Mouse (Mus musculus) lung, postnatal 0 days (tissue): ENCODE measurements at regions not wholly inside any gene's neighbourhood (a gene's known extent, or its start where the extent isn't known, plus 50 kb on each side); places are given as distances from the start of the nearest gene placed in this dataset.
A peak's percentile ranks its signal among the peaks of the same experiment; 100 is the strongest.

Experiments used
- ATAC-seq: fragments of 200-750 bp; cut with Nextera tagmentation; 2 replicates; pipeline ENCODE4 v1.8.0; 2017; ENCODE audit warnings: moderate library complexity
- DNase-seq: peaks from one replicate; pipeline ENCODE4 v3.0.0-alpha.2; 2016; ENCODE audit warnings: low spot score
- H3K27ac ChIP-seq: fragments of 300-500 bp; sonication (generic); 2 replicates; pipeline ENCODE4 v1.5.1; 2014; ENCODE audit warnings: antibody characterized with exemption, mild to moderate bottlenecking, low read length, mixed read lengths
- H3K27me3 ChIP-seq: fragments of 300-500 bp; sonication (generic); replicated peaks from 2 replicates; pipeline ENCODE4 v1.6.1; 2014; ENCODE audit warnings: low read length, mixed read lengths; ENCODE audit not compliant: insufficient read depth
- H3K36me3 ChIP-seq: fragments of 300-500 bp; sonication (generic); 2 replicates; pipeline ENCODE4 v1.6.1; 2014; ENCODE audit warnings: low read length, mixed read lengths; ENCODE audit not compliant: insufficient read depth
- H3K4me1 ChIP-seq: fragments of 300-500 bp; sonication (generic); 2 replicates; pipeline ENCODE4 v1.6.1; 2014; ENCODE audit warnings: antibody characterized with exemption, low read depth, low read length, mixed read lengths; ENCODE audit not compliant: insufficient read depth
- H3K4me2 ChIP-seq: fragments of 300-500 bp; sonication (generic); replicated peaks from 2 replicates; pipeline ENCODE4 v1.6.1; 2014; ENCODE audit warnings: low read depth, mild to moderate bottlenecking, low read length, moderate library complexity, mixed read lengths
- H3K4me3 ChIP-seq: fragments of 300-500 bp; sonication (generic); 2 replicates; pipeline ENCODE4 v1.5.1; 2014; ENCODE audit warnings: low read depth, low read length
- H3K9ac ChIP-seq: fragments of 300-500 bp; sonication (generic); replicated peaks from 2 replicates; pipeline ENCODE4 v1.6.1; 2014; ENCODE audit warnings: low read depth, mild to moderate bottlenecking
- H3K9me3 ChIP-seq: fragments of 300-500 bp; sonication (generic); 2 replicates; pipeline ENCODE4 v1.6.1; 2016; ENCODE audit warnings: low read length, mixed read lengths
- CTCF ChIP-seq: IDR thresholded peaks from 2 replicates; pipeline ENCODE4 v1.5.1; 2016; ENCODE audit warnings: antibody characterized with exemption, mild to moderate bottlenecking
- EP300 ChIP-seq: IDR thresholded peaks from 2 replicates; pipeline ENCODE4 v1.6.1; 2016; ENCODE audit warnings: antibody characterized with exemption, mild to moderate bottlenecking, control low read depth
- WGBS: fragments of 180-500 bp; shearing (Covaris S2); extraction: QIAGEN DNeasy Blood & Tissue Kit; methylation state at CpG from one replicate; pipeline ENCODE4 v1.1.7; 2014; 5-methylcytosine and 5-hydroxymethylcytosine counted together

DNA sequence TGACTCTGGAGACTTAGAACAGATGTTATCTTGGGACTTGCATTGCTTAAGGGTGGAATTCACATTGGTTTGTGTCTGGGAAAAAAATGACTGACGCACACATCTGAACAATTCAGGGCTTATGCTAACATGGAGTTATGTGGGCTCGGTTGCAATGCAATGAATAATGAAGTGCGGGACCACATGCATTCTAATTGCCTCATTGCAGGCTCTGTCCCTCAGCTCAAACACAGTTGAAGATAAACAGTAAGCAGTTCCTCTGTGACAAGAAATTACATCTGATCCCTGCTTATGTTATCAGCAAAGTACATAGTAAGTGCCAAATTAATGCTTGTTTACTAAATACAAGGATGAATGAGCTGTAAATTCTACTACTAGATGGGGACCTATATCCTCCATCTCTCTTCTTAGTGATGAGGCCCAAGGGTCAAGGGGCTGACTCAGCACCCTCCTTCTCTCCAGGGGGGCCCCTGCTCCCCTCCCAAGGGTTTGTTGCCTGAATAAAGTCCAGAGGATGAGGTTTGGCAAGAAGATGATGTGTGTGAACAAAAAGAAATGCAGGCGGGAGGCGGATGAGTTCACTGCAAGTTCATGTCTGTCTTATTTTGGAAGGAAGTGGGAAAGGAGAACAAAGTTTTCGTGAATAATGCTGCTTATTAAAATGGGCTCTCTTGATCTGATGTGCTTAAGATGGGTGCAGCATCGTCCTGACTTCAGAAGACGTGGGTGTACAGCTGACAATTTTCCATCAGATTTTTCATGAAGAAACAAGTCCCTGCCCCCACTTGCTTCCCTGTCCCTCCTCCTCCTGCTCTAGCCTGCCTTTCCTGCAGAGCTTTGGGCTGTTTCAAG lies 533.1 kb downstream of the Shisa9 start:
- Histone ChIP-seq H3K27ac (no peak overlapping the region), H3K9me3 (no peaks in the 10 kb centered on the region), H3K36me3 (no peaks in the 10 kb centered on the region), H3K9ac (no peak overlapping the region), H3K4me1 (no peaks in the 10 kb centered on the region), H3K4me2 (no peak overlapping the region), H3K4me3 (no peak overlapping the region), H3K27me3 (no peaks in the 10 kb centered on the region)
- 47% methylated on average over 8 of the region's 8 CpGs for WGBS
- TF ChIP-seq CTCF (no peak), EP300 (peak; percentile 78)
- ATAC-seq (peak; percentile 90), DNase-seq (peak; percentile 83)

- Histone ChIP-seq H3K4me3 (no peak overlapping the region), H3K4me2 (no peak overlapping the region), H3K4me1 (no peaks in the 10 kb centered on the region), H3K9me3 (no peaks in the 10 kb centered on the region), H3K36me3 (no peaks in the 10 kb centered on the region), H3K27me3 (no peaks in the 10 kb centered on the region), H3K27ac (no peak overlapping the region), H3K9ac (no peak overlapping the region)
- TF ChIP-seq CTCF: no peak
- no peak for TF ChIP-seq EP300
- WGBS: 82% methylated on average over 7 of the region's 7 CpGs
- no peak for DNase-seq
- ATAC-seq: no peak
Measured at GRCm38 (mm10) chr16:12518264-12518663, 534.4 kb downstream of the Shisa9 start.

- H3K9ac ChIP-seq: no peak overlapping the region
- H3K9me3 ChIP-seq: no peaks in the 10 kb centered on the region
- H3K4me1 ChIP-seq: no peaks in the 10 kb centered on the region
- DNase-seq (no peak), ATAC-seq (no peak)
- no peak overlapping the region for H3K27ac ChIP-seq
- H3K27me3 ChIP-seq: no peaks in the 10 kb centered on the region
- TF ChIP-seq CTCF: no peak
- no peak for TF ChIP-seq EP300
- H3K4me2 ChIP-seq: no peak overlapping the region
- H3K4me3 ChIP-seq: no peak overlapping the region
- WGBS: 89% methylated on average over 3 of the region's 3 CpGs
- no peaks in the 10 kb centered on the region for H3K36me3 ChIP-seq
Measured at GRCm38 (mm10) chr16:12521711-12522476, 538.0 kb downstream of the Shisa9 start.

GRCm38 (mm10) chr16:12548462-12548861 lies 561.0 kb upstream of the Ercc4 start:
- H3K4me1 ChIP-seq: no peaks in the 10 kb centered on the region
- no peaks in the 10 kb centered on the region for H3K9me3 ChIP-seq
- ATAC-seq (no peak), DNase-seq (no peak)
- H3K27me3 ChIP-seq: no peaks in the 10 kb centered on the region
- no peak overlapping the region for H3K4me3 ChIP-seq
- TF ChIP-seq CTCF (no peak), EP300 (no peak)
- H3K27ac ChIP-seq: no peak overlapping the region
- no peak overlapping the region for H3K4me2 ChIP-seq
- no peak overlapping the region for H3K9ac ChIP-seq
- no peaks in the 10 kb centered on the region for H3K36me3 ChIP-seq

DNA sequence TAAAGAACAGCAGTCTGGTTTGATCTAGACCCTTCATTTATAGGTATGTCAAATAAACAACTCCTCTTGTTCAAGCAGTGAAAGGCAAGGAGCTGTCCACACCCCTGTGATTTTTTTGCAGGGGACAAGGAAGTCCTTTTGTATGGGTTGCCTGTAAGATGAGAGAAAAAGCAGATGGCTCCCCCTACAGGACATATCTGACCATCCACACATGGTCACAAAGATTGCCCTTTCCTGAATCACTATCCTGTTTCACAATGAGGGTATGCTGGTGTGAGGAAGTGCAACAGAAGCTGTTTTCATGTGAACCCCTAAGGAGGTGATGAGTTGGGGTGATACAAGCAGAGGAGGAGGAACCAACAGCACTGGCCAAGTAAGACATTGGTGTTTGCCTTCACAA lies 520.6 kb upstream of the Ercc4 start:
- no peaks in the 10 kb centered on the region for H3K4me1 ChIP-seq
- no peaks in the 10 kb centered on the region for H3K27me3 ChIP-seq
- TF ChIP-seq CTCF (peak; percentile 48; the same call in 1 of the 2 replicates), EP300 (no peak)
- peak; percentile 7 for DNase-seq
- H3K4me3 ChIP-seq: no peak overlapping the region
- H3K9ac ChIP-seq: no peak overlapping the region
- ATAC-seq: no peak
- no peak overlapping the region for H3K27ac ChIP-seq
- no peak overlapping the region for H3K4me2 ChIP-seq
- no peaks in the 10 kb centered on the region for H3K9me3 ChIP-seq
- H3K36me3 ChIP-seq: no peaks in the 10 kb centered on the region

- Histone ChIP-seq H3K27me3 (no peaks in the 10 kb centered on the region), H3K4me3 (no peak overlapping the region), H3K27ac (no peak overlapping the region), H3K4me1 (no peaks in the 10 kb centered on the region), H3K9ac (no peak overlapping the region), H3K36me3 (no peaks in the 10 kb centered on the region), H3K9me3 (no peaks in the 10 kb centered on the region), H3K4me2 (no peak overlapping the region)
- ATAC-seq (no peak), DNase-seq (peak; percentile 21)
- WGBS: 66% methylated on average over 6 of the region's 6 CpGs
- no peak for TF ChIP-seq EP300
- TF ChIP-seq CTCF: no peak
Measured at GRCm38 (mm10) chr16:12608259-12608658, 501.2 kb upstream of the Ercc4 start.
